Mouse (Mus musculus): ENCODE results near the gene Gm20888.
"Not testable (repeated sequence)": the region's sequence is repeated elsewhere in the genome, so short reads cannot be mapped to it uniquely, and the experiment has no call there.

Gene Gm20888

DNA sequence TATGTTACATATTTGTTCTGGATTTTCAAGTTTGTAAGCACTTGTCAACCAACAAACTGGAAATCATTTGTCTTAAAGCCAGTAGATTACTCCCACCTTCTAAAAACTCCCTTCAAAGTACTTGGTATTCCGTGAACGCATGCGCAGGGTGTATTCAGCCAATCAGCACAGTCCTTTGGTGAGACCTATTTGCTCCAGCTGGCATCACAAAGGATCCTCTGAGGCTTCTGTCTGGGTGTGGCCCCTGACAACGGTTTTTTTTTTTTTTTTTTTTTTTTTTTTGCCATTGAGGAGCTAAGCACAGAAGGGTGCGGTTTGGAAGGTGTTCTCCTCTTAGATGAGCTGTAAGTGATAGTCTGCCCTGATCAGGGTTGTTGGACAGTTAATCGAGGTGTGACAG is at the start of gene Gm20888:
Gm20888 (plus strand) TSS at position 301 of the 400 bp plus-strand sequence.
- not testable (repeated sequence) for DNase-seq (ENCODE audit: low spot score)
